Mouse (Mus musculus) forebrain, embryonic 10.5 days (tissue): ENCODE results near the gene Col7a1. TPM values are rescaled to one million over a fixed set of nuclear protein-coding genes. Genes with fewer than 3 reads are reported as not detected.
A peak's percentile ranks its signal among the peaks of the same experiment; 100 is the strongest.

Experiments
- DNase-seq: peaks from one replicate; pipeline ENCODE4 v3.0.0-alpha.2; 2017; ENCODE audit warnings: low spot score; ENCODE audit errors: extremely low spot score
- H3K27ac ChIP-seq: fragments of 300-500 bp; sonication (generic); 2 replicates; pipeline ENCODE4 v1.5.1; 2016; ENCODE audit warnings: mild to moderate bottlenecking
- H3K27me3 ChIP-seq: fragments of 300-500 bp; sonication (generic); 2 replicates; pipeline ENCODE4 v1.6.1; 2016; ENCODE audit warnings: mild to moderate bottlenecking; ENCODE audit not compliant: poor library complexity, severe bottlenecking
- H3K36me3 ChIP-seq: fragments of 300-500 bp; sonication (generic); replicated peaks from 2 replicates; pipeline ENCODE4 v1.6.1; 2016; ENCODE audit warnings: mild to moderate bottlenecking, moderate library complexity
- H3K4me1 ChIP-seq: fragments of 300-500 bp; sonication (generic); 2 replicates; pipeline ENCODE4 v1.6.1; 2016
- H3K4me3 ChIP-seq: fragments of 300-500 bp; sonication (generic); 2 replicates; pipeline ENCODE4 v1.5.1; 2016; ENCODE audit warnings: mild to moderate bottlenecking, moderate library complexity
- H3K9me3 ChIP-seq: fragments of 300-500 bp; sonication (generic); 2 replicates; pipeline ENCODE4 v1.6.1; 2016; ENCODE audit warnings: mild to moderate bottlenecking, moderate library complexity
- WGBS: fragments of 180-500 bp; shearing (Covaris S2); methylation state at CpG from one replicate; pipeline ENCODE4 v1.1.7; 2016; 5-methylcytosine and 5-hydroxymethylcytosine counted together
- polyA plus RNA-seq: library from polyadenylated mRNA; unstranded; fragments of >200 nt; fragmentation: Nextera tagmentation; extraction: Ambion mirVana; gene quantifications from 2 replicates; pipeline ENCODE4 v1.2.1, GENCODE M21; 2016

The Col7a1 gene
- 1.5 and 2.3 TPM in 2 replicates for polyA plus RNA-seq

DNA sequence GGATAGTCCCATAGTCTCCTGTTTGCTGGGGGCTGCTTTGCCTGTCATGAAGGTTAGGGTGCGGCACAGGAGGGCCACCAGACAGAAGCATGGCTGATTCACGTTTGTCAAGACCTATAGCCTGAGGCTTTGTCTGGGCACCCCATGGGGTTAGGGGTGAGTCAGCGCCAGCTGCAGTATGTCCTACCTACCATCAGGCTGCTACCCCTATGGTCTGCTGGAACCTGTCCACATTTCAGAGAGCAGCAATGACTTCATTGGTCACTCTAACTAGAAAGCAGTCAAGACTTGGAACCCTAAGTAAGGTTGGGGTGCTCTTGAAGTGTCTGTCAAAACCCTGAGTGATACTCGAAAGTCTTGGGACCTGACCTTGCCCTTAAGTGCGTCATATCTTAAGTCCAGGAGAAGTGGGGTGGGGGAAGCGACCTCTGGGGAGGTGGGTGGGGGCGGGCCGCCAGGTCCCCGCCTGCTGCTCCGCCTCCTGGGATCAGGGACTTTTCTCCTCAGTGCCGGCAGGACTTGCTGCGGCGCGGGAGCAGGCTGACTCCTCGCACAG, at the start of gene Col7a1:
Gene Col7a1 (plus strand): TSS at position 506 of the 556 bp plus-strand sequence.
- WGBS = 10% methylated on average over 15 of the region's 15 CpGs
- Histone ChIP-seq H3K36me3 (peaks cover 33% of the 10 kb centered on the region), H3K9me3 (no peaks in the 10 kb centered on the region), H3K4me1 (peaks cover 44% of the 10 kb centered on the region), H3K27me3 (peaks cover 29% of the 10 kb centered on the region), H3K27ac (peak within 1 kb of the TSS; percentile 32; the same call in 1 of the 2 replicates), H3K4me3 (peak within 1 kb of the TSS; percentile 41)
- no peak for DNase-seq

DNA sequence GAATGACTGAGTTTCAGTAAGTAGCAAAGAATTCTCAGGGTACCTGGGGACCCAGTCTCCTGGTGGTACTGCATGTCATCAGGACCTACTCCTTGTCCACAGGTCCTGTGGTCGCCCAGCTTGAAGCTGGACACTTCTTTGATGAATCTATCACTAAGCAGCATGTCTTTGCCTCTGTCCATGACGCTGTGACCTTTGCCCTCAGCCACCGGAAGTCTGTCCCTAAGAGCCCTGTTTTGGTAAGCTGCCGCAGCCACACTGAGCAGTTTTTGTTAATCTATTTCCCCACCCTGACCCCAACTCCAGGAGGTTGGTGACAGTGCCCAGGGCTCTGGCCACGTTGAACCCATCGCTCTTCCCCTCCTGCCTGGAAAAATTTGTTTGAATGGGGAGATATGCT, 41.1 kb upstream of the Col7a1 start:
- Histone ChIP-seq H3K36me3 (no peaks in the 10 kb centered on the region), H3K9me3 (no peaks in the 10 kb centered on the region), H3K27ac (no peak overlapping the region), H3K27me3 (no peaks in the 10 kb centered on the region), H3K4me3 (no peak overlapping the region), H3K4me1 (0 out of 2 replicates have a peak, but pooled peaks cover 4% of the 10 kb centered on the region)
- DNase-seq = no peak
- WGBS = 70% methylated on average over 6 of the region's 6 CpGs

DNA sequence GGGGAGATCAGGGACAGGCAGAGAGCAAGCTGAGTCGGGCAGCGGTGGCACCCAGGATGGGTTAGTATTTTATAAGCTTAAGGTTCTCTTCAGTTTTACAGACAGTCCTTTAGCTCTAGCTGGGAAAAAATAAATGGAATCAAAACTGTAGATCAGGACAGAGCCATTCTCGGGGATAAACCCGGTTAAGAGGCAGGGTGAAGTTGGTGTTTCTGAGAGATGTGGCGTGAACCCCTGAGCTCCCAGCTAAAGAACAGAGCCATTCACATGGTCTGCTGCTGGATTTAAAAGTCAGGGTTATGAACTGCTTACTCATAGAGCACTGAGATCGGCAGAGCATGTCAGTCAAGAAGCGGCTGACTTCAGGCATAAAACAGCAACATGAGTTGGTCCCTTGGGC, 40.2 kb upstream of the Col7a1 start:
- WGBS = 88% methylated on average over 7 of the region's 7 CpGs
- no peak for DNase-seq
- Histone ChIP-seq H3K36me3 (no peaks in the 10 kb centered on the region), H3K9me3 (no peaks in the 10 kb centered on the region), H3K4me1 (0 out of 2 replicates have a peak, but pooled peaks cover 4% of the 10 kb centered on the region), H3K27ac (no peak overlapping the region), H3K4me3 (no peak overlapping the region), H3K27me3 (no peaks in the 10 kb centered on the region)

- Histone ChIP-seq H3K27ac (no peak overlapping the region), H3K9me3 (no peaks in the 10 kb centered on the region), H3K27me3 (no peaks in the 10 kb centered on the region), H3K4me3 (no peak overlapping the region), H3K4me1 (0 out of 2 replicates have a peak, but pooled peaks cover 4% of the 10 kb centered on the region), H3K36me3 (no peaks in the 10 kb centered on the region)
- no peak for DNase-seq
- 90% methylated on average over 10 of the region's 10 CpGs for WGBS
These were observed 39.8 kb upstream of the Col7a1 start for GRCm38 (mm10) chr9:108913621-108914020.

GRCm38 (mm10) chr9:108914491-108914890, 38.9 kb upstream of the Col7a1 start, which contains the start of gene Tmem89:
Tmem89 (plus strand) TSS chr9:108914619.
- no peak within 1 kb of the TSS for H3K4me3 ChIP-seq
- no peaks in the 10 kb centered on the region for H3K27me3 ChIP-seq
- no peaks in the 10 kb centered on the region for H3K9me3 ChIP-seq
- 0 out of 2 replicates have a peak, but pooled peaks cover 4% of the 10 kb centered on the region for H3K4me1 ChIP-seq
- H3K36me3 ChIP-seq = no peaks in the 10 kb centered on the region
- DNase-seq = no peak
- H3K27ac ChIP-seq = no peak within 1 kb of the TSS
- 85% methylated on average over 6 of the region's 6 CpGs for WGBS

DNA sequence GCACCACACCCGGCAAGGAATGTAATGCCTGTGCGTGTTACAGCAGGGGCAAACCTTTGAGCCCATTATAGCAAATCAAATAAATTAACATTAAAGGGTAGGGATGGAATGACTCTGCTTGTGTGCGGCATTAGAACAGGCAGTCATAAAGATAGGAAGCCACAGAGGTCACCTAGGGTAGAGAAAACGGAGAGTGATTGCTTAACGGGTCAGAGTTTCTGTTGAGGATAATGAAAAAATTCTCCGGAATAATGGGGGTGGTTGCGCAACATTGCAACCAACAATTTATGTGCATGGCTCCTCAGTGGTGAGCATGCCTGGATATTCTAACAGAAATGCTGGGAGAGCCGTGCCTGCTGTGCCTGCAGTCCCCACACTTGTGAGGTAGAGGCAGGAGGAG, 27.5 kb upstream of the Col7a1 start:
- Histone ChIP-seq H3K4me1 (peaks cover 7% of the 10 kb centered on the region), H3K9me3 (no peaks in the 10 kb centered on the region), H3K36me3 (no peaks in the 10 kb centered on the region), H3K27me3 (no peaks in the 10 kb centered on the region), H3K27ac (no peak overlapping the region), H3K4me3 (no peak overlapping the region)
- no peak for DNase-seq
- WGBS = 84% methylated on average over 8 of the region's 8 CpGs

- Histone ChIP-seq H3K27me3 (no peaks in the 10 kb centered on the region), H3K36me3 (no peaks in the 10 kb centered on the region), H3K4me1 (peaks cover 5% of the 10 kb centered on the region), H3K9me3 (no peaks in the 10 kb centered on the region), H3K27ac (no peak overlapping the region), H3K4me3 (no peak overlapping the region)
- no peak for DNase-seq
- WGBS = 88% methylated on average over 3 of the region's 3 CpGs
These were observed 25.0 kb upstream of the Col7a1 start for GRCm38 (mm10) chr9:108928424-108928823.

DNA sequence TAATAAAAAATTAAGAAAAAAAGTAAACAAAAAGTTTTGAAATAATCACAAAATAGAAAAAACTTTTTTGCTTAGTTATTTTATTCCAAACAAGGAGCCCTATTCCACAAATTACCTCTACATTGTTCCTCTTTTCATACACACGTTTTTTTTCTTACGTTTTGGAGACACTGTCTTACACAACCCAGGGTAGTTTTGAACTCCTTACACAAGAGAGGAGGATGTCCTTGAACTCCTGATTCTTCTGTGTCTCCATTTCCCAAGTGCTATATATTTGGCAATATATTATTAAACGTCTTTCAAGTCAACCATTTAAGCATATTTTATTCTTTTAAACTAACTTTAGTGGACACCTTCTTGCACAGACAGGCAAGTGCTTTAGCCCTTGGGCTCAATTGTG, 17.4 kb upstream of the Col7a1 start:
- Histone ChIP-seq H3K27ac (peak overlapping the region; percentile 89), H3K4me1 (peaks cover 11% of the 10 kb centered on the region), H3K4me3 (peak overlapping the region; percentile 91), H3K27me3 (no peaks in the 10 kb centered on the region), H3K9me3 (no peaks in the 10 kb centered on the region), H3K36me3 (peaks cover 31% of the 10 kb centered on the region)
- DNase-seq = no peak
- 20% methylated on average over 3 of the region's 3 CpGs for WGBS

GRCm38 (mm10) chr9:108936418-108937364, 16.7 kb upstream of the Col7a1 start, which contains the start of gene Uqcrc1:
Uqcrc1 (plus strand) TSS chr9:108936633.
- Histone ChIP-seq H3K36me3 (peaks cover 38% of the 10 kb centered on the region), H3K9me3 (no peaks in the 10 kb centered on the region), H3K4me1 (peaks cover 11% of the 10 kb centered on the region), H3K4me3 (peak within 1 kb of the TSS; percentile 91), H3K27me3 (no peaks in the 10 kb centered on the region), H3K27ac (peak within 1 kb of the TSS; percentile 89)
- DNase-seq = peak; percentile 92
- 1% methylated on average over 58 of the region's 58 CpGs for WGBS

DNA sequence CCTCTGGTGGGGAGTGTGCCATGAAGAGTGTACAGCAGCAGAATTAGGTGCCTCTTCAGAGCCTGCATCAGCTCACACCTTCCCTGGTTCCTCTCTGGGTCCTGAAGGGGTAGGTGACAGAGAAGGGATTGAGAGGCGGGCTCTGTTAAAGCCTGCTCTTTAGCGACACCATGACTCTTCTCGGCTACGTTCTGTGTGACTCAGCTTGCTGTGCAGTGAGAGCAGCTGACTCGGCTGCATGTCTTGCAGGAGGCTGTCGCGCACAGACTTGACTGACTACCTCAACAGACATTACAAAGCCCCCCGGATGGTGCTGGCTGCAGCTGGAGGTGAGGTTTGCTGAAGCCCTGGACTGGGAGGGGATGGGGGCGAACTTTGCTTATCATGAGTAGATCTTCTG, 8.3 kb upstream of the Col7a1 start:
- no peak overlapping the region for H3K27ac ChIP-seq
- 89% methylated on average over 9 of the region's 9 CpGs for WGBS
- H3K36me3 ChIP-seq = peaks cover 98% of the 10 kb centered on the region
- H3K4me3 ChIP-seq = no peak overlapping the region
- H3K27me3 ChIP-seq = no peaks in the 10 kb centered on the region
- H3K4me1 ChIP-seq = peaks cover 17% of the 10 kb centered on the region
- DNase-seq = no peak
- no peaks in the 10 kb centered on the region for H3K9me3 ChIP-seq

DNA sequence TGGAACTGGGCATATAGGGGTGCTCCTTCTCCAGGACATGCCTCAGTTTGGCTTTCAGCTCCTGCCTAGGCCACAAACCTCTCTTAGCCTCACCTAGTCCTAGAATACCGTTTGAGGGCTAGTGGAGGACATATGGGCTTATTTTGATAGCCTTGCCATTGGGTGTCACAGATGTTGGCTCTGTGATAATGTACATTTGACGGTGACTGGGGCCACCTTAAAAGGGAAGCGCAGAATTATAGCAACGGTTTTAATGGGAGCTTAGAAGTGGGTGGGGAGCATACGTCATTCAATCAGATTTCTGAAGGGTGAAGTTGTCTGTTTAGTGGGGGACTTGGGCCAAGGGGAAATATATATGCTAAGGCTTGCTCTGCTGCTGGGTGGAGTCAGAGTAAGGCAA, 7.8 kb upstream of the Col7a1 start:
- no peak overlapping the region for H3K27ac ChIP-seq
- 92% methylated on average over 5 of the region's 5 CpGs for WGBS
- no peaks in the 10 kb centered on the region for H3K9me3 ChIP-seq
- no peak overlapping the region for H3K4me3 ChIP-seq
- peaks cover 98% of the 10 kb centered on the region for H3K36me3 ChIP-seq
- H3K27me3 ChIP-seq = no peaks in the 10 kb centered on the region
- H3K4me1 ChIP-seq = peaks cover 19% of the 10 kb centered on the region
- DNase-seq = no peak

DNA sequence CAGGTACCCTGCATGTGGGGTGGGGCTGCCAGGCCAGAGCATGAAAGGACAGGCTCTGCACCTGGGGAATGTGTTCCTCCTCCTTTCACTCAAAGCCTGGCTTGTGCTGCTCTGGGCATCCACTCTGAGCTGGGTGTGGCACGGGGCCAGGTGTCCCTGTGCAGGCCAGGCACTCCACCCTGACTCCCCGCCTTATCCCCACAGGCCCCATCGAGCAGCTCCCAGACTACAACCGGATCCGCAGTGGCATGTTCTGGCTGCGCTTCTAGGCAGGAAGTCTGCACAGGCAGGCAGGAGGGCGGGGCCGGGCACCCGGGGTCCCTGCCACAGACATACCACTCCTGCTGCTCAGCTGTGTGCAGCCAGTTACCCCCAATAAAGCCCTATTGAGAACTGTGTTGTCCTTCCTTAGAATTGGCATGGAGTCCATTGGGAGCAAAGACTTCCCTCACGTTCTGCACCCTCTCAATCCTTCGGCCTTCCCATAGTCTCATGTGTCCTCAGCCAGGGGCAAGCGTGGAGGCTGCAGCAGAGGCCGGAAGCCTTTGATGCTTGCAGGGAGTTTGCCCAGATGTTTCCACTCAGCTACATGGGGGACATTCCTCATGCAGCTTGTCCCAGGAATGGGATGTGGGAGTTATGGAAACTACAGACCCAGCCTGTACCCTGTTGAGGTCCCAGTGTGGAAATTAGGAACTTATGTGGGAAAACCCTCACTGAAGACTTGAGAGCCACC, 4.0 kb upstream of the Col7a1 start:
- H3K4me1 ChIP-seq = peaks cover 38% of the 10 kb centered on the region
- WGBS = 82% methylated on average over 13 of the region's 13 CpGs
- H3K27ac ChIP-seq = peak overlapping the region; percentile 74; the same call in 1 of the 2 replicates
- no peak overlapping the region for H3K4me3 ChIP-seq
- H3K36me3 ChIP-seq = peaks cover 71% of the 10 kb centered on the region
- DNase-seq = peak; percentile 37
- peaks cover 23% of the 10 kb centered on the region for H3K27me3 ChIP-seq
- H3K9me3 ChIP-seq = no peaks in the 10 kb centered on the region
